Mouse (Mus musculus): ENCODE measurements around the gene Hist1h4h.

- no peak for TF ChIP-seq MAX (IDR thresholded peaks at IDR 0.05; ENCODE audit: low read depth)
- no peak for TF ChIP-seq POLR2A (IDR thresholded peaks at IDR 0.05; ENCODE audit: insufficient read length, low read depth)
- TF ChIP-seq TCF12 (IDR thresholded peaks at IDR 0.05; ENCODE audit: insufficient read depth, poor library complexity, severe bottlenecking): no peak
- no peak for TF ChIP-seq E2F4 (IDR thresholded peaks at IDR 0.05; ENCODE audit: insufficient read depth)
- TF ChIP-seq MYOG (IDR thresholded peaks at IDR 0.05; ENCODE audit: control insufficient read depth in 1 of 3, insufficient read depth in 1 of 3, insufficient read length in 2 of 3, low read depth in 2 of 3): no peak
Measured at GRCm38 (mm10) chr13:23554393-23554792, 23.5 kb downstream of the Hist1h4h start.
